In genomic region chr7:123084180-123084691, GRCm38 (mm10) we compare ENCODE assay signal across 8 mouse cellular contexts. TPM values are rescaled to one million over a fixed set of nuclear protein-coding genes. Genes with fewer than 3 reads are reported as not detected.
A peak's percentile ranks its signal among the peaks of the same experiment; 100 is the strongest.
DNase-seq lines count a peak whose midpoint lies in the region; ATAC-seq lines count a peak whose summit lies in the region.

No protein-coding gene starts in this region.

- H3K4me1 ChIP-seq in embryonic facial prominence, embryonic 13.5 days, result peaks cover 25% of the 10 kb centered on the region
- peaks cover 23% of the 10 kb centered on the region for H3K4me1 ChIP-seq in heart, embryonic 13.5 days
- peaks cover 16% of the 10 kb centered on the region for H3K4me1 ChIP-seq in kidney, embryonic 14.5 days (ENCODE audit: control insufficient read depth, insufficient read depth, low read length)
- peaks cover 26% of the 10 kb centered on the region for H3K4me1 ChIP-seq in limb, embryonic 11.5 days (ENCODE audit: control insufficient read depth, insufficient read depth, low read length)
- H3K4me1 ChIP-seq in neural tube, embryonic 14.5 days (ENCODE audit: control insufficient read depth, insufficient read depth, low read length), result peaks cover 22% of the 10 kb centered on the region

- no peaks in the 10 kb centered on the region for H3K36me3 ChIP-seq in embryonic facial prominence, embryonic 13.5 days
- H3K36me3 ChIP-seq in heart, embryonic 13.5 days, result no peaks in the 10 kb centered on the region
- no peaks in the 10 kb centered on the region for H3K36me3 ChIP-seq in kidney, embryonic 14.5 days (ENCODE audit: control insufficient read depth, insufficient read depth, low read length)
- no peaks in the 10 kb centered on the region for H3K36me3 ChIP-seq in limb, embryonic 11.5 days (ENCODE audit: control insufficient read depth, insufficient read depth, low read length)
- no peaks in the 10 kb centered on the region for H3K36me3 ChIP-seq in neural tube, embryonic 14.5 days (ENCODE audit: control insufficient read depth, insufficient read depth, low read length)

- H3K27me3 ChIP-seq in embryonic facial prominence, embryonic 13.5 days, result no peaks in the 10 kb centered on the region
- 0 out of 2 replicates have a peak, but pooled peaks cover 3% of the 10 kb centered on the region for H3K27me3 ChIP-seq in heart, embryonic 13.5 days (replicated peaks)
- no peaks in the 10 kb centered on the region for H3K27me3 ChIP-seq in kidney, embryonic 14.5 days (ENCODE audit: control insufficient read depth, insufficient read depth, low read length)
- no peaks in the 10 kb centered on the region for H3K27me3 ChIP-seq in limb, embryonic 11.5 days (ENCODE audit: control insufficient read depth, insufficient read depth, low read length)
- H3K27me3 ChIP-seq in neural tube, embryonic 14.5 days (ENCODE audit: control insufficient read depth, insufficient read depth, low read length), result no peaks in the 10 kb centered on the region

- H3K9ac ChIP-seq in embryonic facial prominence, embryonic 13.5 days, result no peak overlapping the region; the same call in 1 of the 2 replicates
- H3K9ac ChIP-seq in heart, embryonic 13.5 days, result no peak overlapping the region
- H3K9ac ChIP-seq in kidney, embryonic 14.5 days (ENCODE audit: low read depth, low read length), result no peak overlapping the region; the same call in 1 of the 2 replicates
- H3K9ac ChIP-seq in limb, embryonic 11.5 days (ENCODE audit: low read length), result peak overlapping the region; percentile 43
- peak overlapping the region; percentile 41 for H3K9ac ChIP-seq in neural tube, embryonic 14.5 days (replicated peaks; ENCODE audit: low read depth, low read length)

- peak overlapping the region; percentile 83 for H3K27ac ChIP-seq in embryonic facial prominence, embryonic 13.5 days
- peak overlapping the region; percentile 57 for H3K27ac ChIP-seq in heart, embryonic 13.5 days (replicated peaks)
- no peak overlapping the region for H3K27ac ChIP-seq in kidney, embryonic 14.5 days (ENCODE audit: low read depth, low read length)
- peak overlapping the region; percentile 84 for H3K27ac ChIP-seq in limb, embryonic 11.5 days (replicated peaks; ENCODE audit: low read depth, low read length)
- H3K27ac ChIP-seq in neural tube, embryonic 14.5 days (ENCODE audit: low read depth, low read length), result peak overlapping the region; percentile 90

- peak overlapping the region; percentile 57 for H3K4me2 ChIP-seq in embryonic facial prominence, embryonic 13.5 days
- H3K4me2 ChIP-seq in heart, embryonic 13.5 days, result peak overlapping the region; percentile 60
- peak overlapping the region; percentile 40 for H3K4me2 ChIP-seq in kidney, embryonic 14.5 days (replicated peaks; ENCODE audit: low read depth, low read length)
- H3K4me2 ChIP-seq in limb, embryonic 11.5 days (ENCODE audit: low read depth, severe bottlenecking), result peak overlapping the region; percentile 56
- H3K4me2 ChIP-seq in neural tube, embryonic 14.5 days (ENCODE audit: low read depth, low read length), result peak overlapping the region; percentile 48

- H3K4me3 ChIP-seq in embryonic facial prominence, embryonic 13.5 days, result peak overlapping the region; percentile 27
- H3K4me3 ChIP-seq in heart, embryonic 13.5 days, result no peak overlapping the region
- H3K4me3 ChIP-seq in kidney, embryonic 14.5 days (ENCODE audit: low read length), result 0 out of 2 replicates have a peak overlapping the region, but pooled peaks have one; percentile 8
- H3K4me3 ChIP-seq in limb, embryonic 11.5 days (ENCODE audit: low read depth, low read length), result peak overlapping the region; percentile 12; the same call in 1 of the 2 replicates
- H3K4me3 ChIP-seq in neural tube, embryonic 14.5 days (ENCODE audit: low read depth, low read length), result 0 out of 2 replicates have a peak overlapping the region, but pooled peaks have one; percentile 3

- DNase-seq in thymus, postnatal 0 days (ENCODE audit: low spot score), result peak; percentile 7
- no peak for DNase-seq in thymus, adult 18-20 months
- peak; percentile 78 for DNase-seq in limb, embryonic 11.5 days (ENCODE audit: low spot score)
- no peak for DNase-seq in thymus, postnatal 36 days

- no peaks in the 10 kb centered on the region for H3K9me3 ChIP-seq in embryonic facial prominence, embryonic 13.5 days
- no peaks in the 10 kb centered on the region for H3K9me3 ChIP-seq in heart, embryonic 13.5 days
- H3K9me3 ChIP-seq in kidney, embryonic 14.5 days (ENCODE audit: control insufficient read depth, low read length), result no peaks in the 10 kb centered on the region
- no peaks in the 10 kb centered on the region; the same call in 1 of the 2 replicates for H3K9me3 ChIP-seq in limb, embryonic 11.5 days (ENCODE audit: control insufficient read depth, low read length)
- H3K9me3 ChIP-seq in neural tube, embryonic 14.5 days (ENCODE audit: control insufficient read depth, low read length), result no peaks in the 10 kb centered on the region

- peak; percentile 82 for ATAC-seq in embryonic facial prominence, embryonic 13.5 days (ENCODE audit: insufficient number of reproducible peaks, insufficient read depth, low FRiP score, low TSS enrichment, low read depth)
- peak; percentile 79 for ATAC-seq in heart, embryonic 13.5 days (ENCODE audit: extremely low read depth, insufficient number of reproducible peaks, low FRiP score, low TSS enrichment)
- peak; percentile 74 for ATAC-seq in kidney, embryonic 14.5 days (ENCODE audit: low FRiP score, low TSS enrichment)
- peak; percentile 86 for ATAC-seq in limb, embryonic 11.5 days (ENCODE audit: insufficient number of reproducible peaks, low FRiP score, low TSS enrichment, low read depth)
- peak; percentile 91 for ATAC-seq in neural tube, embryonic 14.5 days (ENCODE audit: low read depth)

- WGBS in embryonic facial prominence, embryonic 13.5 days, result 0% methylated on average over 7 of the region's 7 CpGs
- 3% methylated on average over 7 of the region's 7 CpGs for WGBS in heart, embryonic 13.5 days
- 2% methylated on average over 7 of the region's 7 CpGs for WGBS in kidney, embryonic 14.5 days
- under 1% methylated on average over 7 of the region's 7 CpGs for WGBS in limb, embryonic 11.5 days
- WGBS in neural tube, embryonic 14.5 days, result under 1% methylated on average over 7 of the region's 7 CpGs

RNA-seq across cellular contexts. Expression of gene Tnrc6a, which starts 39.4 kb away (rescaled TPM):
- 62.7 and 94.2 TPM in 2 replicates for polyA plus RNA-seq in thymus, postnatal 0 days (2015; fragmentation: Nextera tagmentation; extraction: Ambion mirVana)
- 58.6 and 68.3 TPM in 2 replicates for polyA plus RNA-seq in embryonic facial prominence, embryonic 13.5 days (2015; fragmentation: Nextera tagmentation; extraction: Ambion mirVana)
- polyA plus RNA-seq in heart, embryonic 13.5 days (2015; fragmentation: Nextera tagmentation; extraction: Ambion mirVana), result 28.7 and 30.8 TPM in 2 replicates
- 57.6 and 64.1 TPM in 2 replicates for polyA plus RNA-seq in kidney, embryonic 14.5 days (2014; fragmentation: Nextera tagmentation; extraction: Ambion mirVana)
- polyA plus RNA-seq in limb, embryonic 11.5 days (2014; fragmentation: Nextera tagmentation; extraction: Ambion mirVana), result 69.2 and 70.0 TPM in 2 replicates
- 47.5 and 62.8 TPM in 2 replicates for polyA plus RNA-seq in neural tube, embryonic 14.5 days (2014; fragmentation: Nextera tagmentation; extraction: Ambion mirVana)

Comparison
In these comparisons a context has a peak if more than half of its experiments do, and no peak if none do; other contexts are left out.
1. DNase-seq: peak in thymus, postnatal 0 days (single experiment) and limb, embryonic 11.5 days (single experiment); none in thymus, adult 18-20 months (0 of 2) and thymus, postnatal 36 days (0 of 2).
2. H3K9ac ChIP-seq: peak in limb, embryonic 11.5 days (single experiment) and neural tube, embryonic 14.5 days (single experiment); none in embryonic facial prominence, embryonic 13.5 days (single experiment), heart, embryonic 13.5 days (single experiment) and kidney, embryonic 14.5 days (single experiment).
3. Peak in every context shown above with its lines, with median percentiles within 50 percentile points of each other: ATAC-seq and H3K4me2 ChIP-seq.